Mouse (Mus musculus) stomach, embryonic 15.5 days (tissue): ENCODE measurements around the gene 4921504E06Rik. TPM values are rescaled to one million over a fixed set of nuclear protein-coding genes. Genes with fewer than 3 reads are reported as not detected.

Experiments used
- ATAC-seq: fragments of 200-750 bp; cut with Nextera tagmentation; 2 replicates; pipeline ENCODE4 v1.8.0; 2017; ENCODE audit warnings: low read depth, moderate number of reproducible peaks, moderate TSS enrichment; ENCODE audit not compliant: insufficient read depth, low FRiP score
- H3K27ac ChIP-seq: fragments of 300-500 bp; sonication (generic); 2 replicates; pipeline ENCODE4 v1.5.1; 2015; ENCODE audit warnings: mild to moderate bottlenecking, inconsistent platforms
- H3K27me3 ChIP-seq: fragments of 300-500 bp; sonication (generic); replicated peaks from 2 replicates; pipeline ENCODE4 v1.6.1; 2015; ENCODE audit warnings: inconsistent platforms
- H3K36me3 ChIP-seq: fragments of 300-500 bp; sonication (generic); 2 replicates; pipeline ENCODE4 v1.6.1; 2015; ENCODE audit warnings: inconsistent platforms
- H3K4me1 ChIP-seq: fragments of 300-500 bp; sonication (generic); 2 replicates; pipeline ENCODE4 v1.6.1; 2015; ENCODE audit warnings: inconsistent platforms
- H3K4me2 ChIP-seq: fragments of 300-500 bp; sonication (generic); 2 replicates; pipeline ENCODE4 v1.6.1; 2015; ENCODE audit warnings: mild to moderate bottlenecking, inconsistent platforms
- H3K4me3 ChIP-seq: fragments of 300-500 bp; sonication (generic); replicated peaks from 2 replicates; pipeline ENCODE4 v1.5.1; 2015; ENCODE audit warnings: inconsistent platforms
- H3K9ac ChIP-seq: fragments of 300-500 bp; sonication (generic); 2 replicates; pipeline ENCODE4 v1.6.1; 2015; ENCODE audit warnings: inconsistent platforms
- H3K9me3 ChIP-seq: fragments of 300-500 bp; sonication (generic); 2 replicates; pipeline ENCODE4 v1.6.1; 2016; ENCODE audit warnings: inconsistent platforms
- WGBS: fragments of 180-500 bp; shearing (Covaris S2); methylation state at CpG from one replicate; pipeline ENCODE4 v1.1.7; 2015; 5-methylcytosine and 5-hydroxymethylcytosine counted together
- polyA plus RNA-seq: library from polyadenylated mRNA; unstranded; fragments of >200 nt; fragmentation: Nextera tagmentation; extraction: Ambion mirVana; gene quantifications from 2 replicates; pipeline ENCODE4 v1.2.1, GENCODE M21; 2015

4921504E06Rik gene
- polyA plus RNA-seq = not detected in 2 replicates

DNA sequence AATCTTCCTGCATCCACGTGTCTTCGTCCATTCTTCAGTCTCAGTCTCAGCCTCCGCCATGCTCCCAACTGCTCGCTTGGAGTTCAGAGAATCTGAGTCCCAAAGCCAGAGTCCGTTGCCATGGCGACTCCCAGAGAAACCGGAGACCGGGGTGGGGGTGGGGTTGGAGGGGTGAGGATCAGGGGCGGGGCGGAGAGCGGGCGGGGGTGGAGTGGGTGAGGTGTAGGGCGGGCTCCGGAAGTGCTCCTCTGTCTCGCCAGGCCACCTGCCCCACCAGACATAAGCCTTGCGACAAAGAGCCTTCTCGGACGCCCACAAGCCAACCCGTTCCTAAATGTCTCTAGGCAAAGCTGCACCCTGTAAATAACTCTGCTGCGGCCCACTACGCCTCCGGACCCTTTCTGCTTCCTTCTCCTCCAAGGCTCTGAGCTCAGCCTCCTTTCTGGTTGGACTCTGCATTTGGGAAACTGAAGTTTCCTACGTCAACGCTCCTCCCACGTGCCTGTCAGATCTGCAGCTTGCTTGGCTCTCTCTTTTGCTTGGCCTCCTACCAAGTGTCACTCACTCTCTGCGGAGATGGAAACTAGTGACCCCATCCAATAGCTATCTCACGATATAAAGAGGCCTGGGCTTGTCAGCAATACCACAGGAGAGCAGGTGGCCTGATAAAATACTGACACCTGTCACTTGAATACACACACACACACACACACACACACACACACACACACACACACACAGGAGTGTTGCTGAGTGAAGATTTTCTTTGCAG is at the start of gene 4921504E06Rik:
TSS of gene 4921504E06Rik (minus strand) at position 94 of the 772 bp plus-strand sequence.
- H3K9ac ChIP-seq = no peak within 1 kb of the TSS
- no peaks in the 10 kb centered on the region for H3K27me3 ChIP-seq
- no peaks in the 10 kb centered on the region for H3K9me3 ChIP-seq
- WGBS = under 1% methylated on average over 27 of the region's 27 CpGs
- H3K27ac ChIP-seq = no peak within 1 kb of the TSS
- no peaks in the 10 kb centered on the region for H3K36me3 ChIP-seq
- ATAC-seq = peak; percentile 87
- H3K4me1 ChIP-seq = peaks cover 9% of the 10 kb centered on the region; the same call in 1 of the 2 replicates
- H3K4me3 ChIP-seq = peak within 1 kb of the TSS; percentile 45
- peak within 1 kb of the TSS; percentile 68 for H3K4me2 ChIP-seq

DNA sequence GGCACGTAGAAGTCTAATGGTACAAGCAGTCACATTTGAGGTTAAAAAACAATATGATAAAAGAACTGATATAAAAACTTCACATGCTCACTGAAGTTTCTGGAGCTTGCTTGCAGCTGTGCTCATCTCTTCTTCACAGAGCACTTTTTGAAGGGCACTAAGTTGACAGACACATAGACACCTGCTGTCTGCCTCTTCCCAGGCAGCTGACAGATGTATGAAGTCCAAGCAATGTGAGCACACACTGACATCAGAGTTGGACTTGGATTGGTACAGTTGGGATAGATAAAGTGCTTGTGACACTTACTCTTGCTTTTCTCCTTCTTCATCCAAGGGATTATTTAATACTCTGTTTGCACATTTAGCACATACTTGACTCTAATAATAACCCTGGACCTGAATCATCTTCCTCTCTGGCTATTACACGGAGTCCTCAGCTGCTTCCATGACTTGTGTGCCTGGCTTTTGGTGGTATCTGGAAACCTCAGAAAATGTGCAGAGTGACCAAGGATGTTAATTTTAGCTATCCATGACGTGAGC is 47.7 kb upstream of the 4921504E06Rik start:
- Histone ChIP-seq H3K4me2 (no peak overlapping the region), H3K27ac (no peak overlapping the region), H3K27me3 (no peaks in the 10 kb centered on the region), H3K4me1 (no peaks in the 10 kb centered on the region), H3K36me3 (no peaks in the 10 kb centered on the region), H3K9ac (no peak overlapping the region), H3K4me3 (no peak overlapping the region), H3K9me3 (no peaks in the 10 kb centered on the region)
- 67% methylated on average over 3 of the region's 3 CpGs for WGBS
- no peak for ATAC-seq

DNA sequence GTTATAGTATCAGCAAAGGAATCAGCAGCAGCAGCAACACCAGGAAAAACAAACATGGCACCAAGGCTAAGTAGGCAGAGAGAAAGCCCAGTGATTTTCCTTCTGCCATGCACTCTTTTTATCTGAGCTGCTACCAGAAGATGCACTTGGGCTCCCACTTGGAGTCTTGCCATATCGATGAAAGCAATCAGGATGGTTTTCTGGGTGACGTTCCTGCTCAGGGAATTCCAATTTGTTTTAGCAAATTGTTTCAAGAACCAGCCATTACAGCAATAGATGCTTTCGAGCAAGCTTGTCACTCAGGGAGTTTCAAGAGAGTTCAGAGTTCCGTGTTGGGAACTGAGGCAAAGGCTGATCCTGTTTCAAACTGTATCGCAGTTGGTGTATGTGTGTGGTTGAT is 47.1 kb upstream of the 4921504E06Rik start:
- no peaks in the 10 kb centered on the region for H3K36me3 ChIP-seq

DNA sequence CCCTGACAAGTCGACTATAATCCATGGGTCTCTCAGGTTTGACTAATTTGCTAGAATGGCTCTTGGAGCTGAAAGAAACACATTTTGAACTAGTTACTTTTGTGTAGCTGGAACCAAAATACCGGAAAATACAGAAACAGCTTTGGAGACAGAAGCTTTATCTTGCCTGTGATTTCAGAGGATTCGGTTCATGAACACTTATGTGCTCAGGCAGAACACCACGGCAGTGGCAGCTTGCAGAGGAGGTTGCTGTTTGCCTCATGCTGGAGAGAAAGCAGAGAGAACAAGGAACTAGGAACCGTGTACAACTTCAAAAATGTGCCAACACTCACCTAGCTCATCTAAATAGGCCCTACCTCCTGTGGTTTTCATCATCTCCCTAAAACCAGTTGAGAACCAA is 46.1 kb upstream of the 4921504E06Rik start:
- no peak overlapping the region for H3K4me2 ChIP-seq
- H3K27me3 ChIP-seq = no peaks in the 10 kb centered on the region
- ATAC-seq = no peak
- no peaks in the 10 kb centered on the region for H3K4me1 ChIP-seq
- no peak overlapping the region for H3K9ac ChIP-seq
- no peaks in the 10 kb centered on the region for H3K9me3 ChIP-seq
- no peaks in the 10 kb centered on the region for H3K36me3 ChIP-seq
- H3K4me3 ChIP-seq = no peak overlapping the region
- no peak overlapping the region for H3K27ac ChIP-seq
- WGBS = 79% methylated on average over 5 of the region's 5 CpGs

More for the DNA sequence above, 47.1 kb upstream of the 4921504E06Rik start:
- Histone ChIP-seq H3K4me1 (no peaks in the 10 kb centered on the region), H3K27me3 (no peaks in the 10 kb centered on the region), H3K9me3 (no peaks in the 10 kb centered on the region), H3K4me2 (no peak overlapping the region), H3K4me3 (no peak overlapping the region), H3K9ac (no peak overlapping the region), H3K27ac (no peak overlapping the region)
- no peak for ATAC-seq
- WGBS = 82% methylated on average over 5 of the region's 5 CpGs

DNA sequence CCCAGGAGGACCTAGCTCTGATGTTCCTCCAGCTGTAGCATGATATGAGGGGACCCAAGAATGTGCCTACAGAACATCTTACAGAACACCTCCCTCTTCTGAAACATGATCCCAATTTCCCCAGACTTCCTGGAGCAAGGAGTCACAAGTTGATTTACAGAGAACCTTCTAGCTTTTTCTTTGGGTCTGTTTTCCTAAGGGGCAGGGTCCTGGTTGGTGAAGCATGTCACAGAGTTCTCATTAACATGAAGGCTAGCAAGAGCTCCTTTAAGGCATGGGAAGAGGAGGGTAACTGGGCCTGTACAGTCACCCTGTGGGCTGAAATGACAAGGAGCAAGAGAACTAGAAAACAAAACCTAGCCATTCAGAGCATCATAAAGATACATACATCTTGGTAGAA is 43.3 kb upstream of the 4921504E06Rik start:
- Histone ChIP-seq H3K9me3 (no peaks in the 10 kb centered on the region), H3K4me1 (no peaks in the 10 kb centered on the region), H3K4me2 (no peak overlapping the region), H3K27me3 (no peaks in the 10 kb centered on the region), H3K4me3 (no peak overlapping the region), H3K9ac (no peak overlapping the region), H3K36me3 (no peaks in the 10 kb centered on the region), H3K27ac (no peak overlapping the region)
- ATAC-seq = no peak

DNA sequence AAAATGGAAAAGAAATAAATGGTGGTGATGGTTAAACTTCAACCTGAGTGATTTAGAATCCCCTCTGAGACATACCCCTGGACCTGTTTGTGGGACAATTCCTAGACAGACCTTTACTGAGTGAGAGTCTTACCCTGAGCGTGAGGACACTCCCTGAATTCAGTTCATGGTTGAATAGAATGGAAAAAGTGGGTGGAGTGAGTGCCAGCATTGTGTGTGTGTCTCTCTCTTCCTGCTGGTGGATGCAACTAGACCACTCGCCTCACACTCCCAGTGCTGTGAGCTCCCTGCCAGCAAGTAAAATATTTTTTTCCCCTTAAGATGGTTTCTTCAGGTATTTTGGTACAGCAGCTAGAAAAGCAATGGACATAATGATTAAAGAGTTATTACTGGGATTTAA is 42.7 kb upstream of the 4921504E06Rik start:
- Histone ChIP-seq H3K4me3 (no peak overlapping the region), H3K4me1 (no peaks in the 10 kb centered on the region), H3K36me3 (no peaks in the 10 kb centered on the region), H3K9me3 (no peaks in the 10 kb centered on the region), H3K4me2 (no peak overlapping the region), H3K27me3 (no peaks in the 10 kb centered on the region), H3K9ac (no peak overlapping the region), H3K27ac (no peak overlapping the region)
- 69% methylated on average over 2 of the region's 2 CpGs for whole genome bisulfite sequencing
- no peak for ATAC-seq

DNA sequence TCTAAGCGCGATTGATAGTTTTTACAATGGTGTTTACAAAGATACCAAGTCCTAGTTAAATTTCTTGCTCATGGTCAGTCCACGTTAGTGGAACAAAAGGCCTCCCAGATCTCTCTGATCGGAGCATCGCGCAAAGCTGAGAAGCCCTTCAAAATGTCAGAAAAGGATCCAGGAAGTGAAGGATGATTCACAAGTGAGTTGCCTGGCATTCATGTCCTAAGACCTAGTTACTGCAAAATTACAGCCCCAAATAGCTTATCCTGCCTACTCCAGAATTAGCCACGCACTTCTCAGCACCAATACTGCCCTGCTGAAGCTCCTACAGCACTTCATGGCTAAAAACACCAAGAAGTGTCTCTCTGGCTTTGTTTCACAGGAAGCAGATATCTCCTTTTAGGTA is 41.1 kb upstream of the 4921504E06Rik start:
- Histone ChIP-seq H3K27me3 (no peaks in the 10 kb centered on the region), H3K4me1 (no peaks in the 10 kb centered on the region), H3K9ac (no peak overlapping the region), H3K27ac (no peak overlapping the region), H3K4me2 (no peak overlapping the region), H3K9me3 (no peaks in the 10 kb centered on the region), H3K4me3 (no peak overlapping the region), H3K36me3 (no peaks in the 10 kb centered on the region)
- ATAC-seq = no peak
- 79% methylated on average over 7 of the region's 7 CpGs for WGBS

DNA sequence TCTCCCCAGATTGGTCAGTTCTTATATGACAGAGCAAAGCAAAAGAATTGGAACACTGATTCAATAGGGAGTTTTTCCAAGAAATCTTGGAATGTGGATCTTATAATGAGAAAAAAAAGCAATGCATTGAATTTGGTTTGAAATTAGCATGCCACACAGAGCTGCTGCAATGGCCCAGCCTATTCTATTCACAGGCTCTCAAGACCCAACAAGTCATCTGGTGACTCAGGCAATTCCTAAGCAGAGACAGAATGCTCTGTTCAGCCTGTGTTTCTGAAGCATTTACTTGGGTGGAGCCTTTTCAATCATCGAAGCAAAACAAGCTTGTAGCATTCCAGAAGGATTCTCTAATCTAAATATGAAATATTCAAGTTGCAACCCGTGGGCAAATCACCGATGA is 26.1 kb upstream of the 4921504E06Rik start:
- 71% methylated on average over 3 of the region's 3 CpGs for WGBS
- Histone ChIP-seq H3K9me3 (no peaks in the 10 kb centered on the region), H3K27me3 (no peaks in the 10 kb centered on the region), H3K4me3 (no peak overlapping the region), H3K36me3 (no peaks in the 10 kb centered on the region), H3K9ac (no peak overlapping the region), H3K4me2 (no peak overlapping the region), H3K27ac (0 out of 2 replicates have a peak overlapping the region, but pooled peaks have one; percentile 2), H3K4me1 (no peaks in the 10 kb centered on the region)
- ATAC-seq = no peak

DNA sequence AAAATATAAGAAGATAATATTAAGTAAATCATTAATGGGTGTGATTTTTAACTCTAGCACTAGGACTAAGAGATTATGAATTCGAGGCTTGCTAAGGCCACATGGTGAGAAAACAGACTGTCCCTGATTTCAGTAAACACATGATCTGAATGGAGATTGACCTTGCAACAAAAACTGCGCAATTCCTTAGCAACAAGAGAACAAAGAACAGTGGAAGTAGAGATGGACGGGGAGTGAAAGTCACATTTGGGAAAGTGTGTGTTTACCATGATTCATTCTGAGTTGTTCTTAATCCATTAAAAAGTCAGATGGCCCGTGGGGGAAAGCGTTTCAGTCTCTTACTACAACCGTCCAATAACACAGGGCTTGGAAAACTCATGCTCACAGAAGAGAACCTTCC is 25.5 kb upstream of the 4921504E06Rik start:
- no peaks in the 10 kb centered on the region for H3K4me1 ChIP-seq
- H3K27ac ChIP-seq = peak overlapping the region; percentile 2; the same call in 1 of the 2 replicates
- H3K9me3 ChIP-seq = no peaks in the 10 kb centered on the region
- 61% methylated on average over 6 of the region's 6 CpGs for WGBS
- no peaks in the 10 kb centered on the region for H3K27me3 ChIP-seq
- no peak overlapping the region for H3K9ac ChIP-seq
- no peak overlapping the region for H3K4me2 ChIP-seq
- H3K36me3 ChIP-seq = no peaks in the 10 kb centered on the region
- no peak for ATAC-seq
- no peak overlapping the region for H3K4me3 ChIP-seq

DNA sequence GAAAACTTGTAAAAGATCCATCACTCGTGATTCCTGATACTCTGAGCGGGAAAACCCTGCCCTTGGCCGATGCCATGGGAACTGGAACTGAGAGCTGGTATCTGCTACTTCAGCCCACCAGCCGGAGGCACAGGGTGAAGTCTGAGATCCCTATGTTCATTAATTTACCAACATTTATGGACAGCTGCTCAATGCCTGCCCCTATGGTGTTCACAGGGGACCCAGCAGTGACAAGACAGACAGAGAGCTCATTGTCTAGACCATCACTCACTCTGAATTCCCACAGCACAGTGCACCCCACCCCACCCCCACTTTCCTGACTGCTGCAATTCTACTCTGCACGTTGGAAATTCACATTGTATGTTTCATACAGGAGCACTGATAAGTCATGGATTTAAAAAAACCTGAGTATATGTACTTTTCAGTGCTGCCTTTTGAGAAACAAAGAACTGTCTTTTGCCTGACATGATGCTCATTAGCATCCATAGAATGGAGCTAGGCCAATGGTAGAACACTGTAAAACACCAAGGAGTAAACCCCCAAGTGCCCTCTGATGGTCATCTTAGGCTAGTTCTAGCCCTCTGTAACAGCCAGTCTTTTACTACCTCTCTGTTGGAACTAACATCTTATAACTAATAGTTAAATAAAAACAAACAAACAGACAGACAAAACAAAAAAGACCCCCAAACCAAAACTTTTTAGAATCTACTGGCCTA is 8.6 kb upstream of the 4921504E06Rik start:
- no peak overlapping the region for H3K9ac ChIP-seq
- H3K4me1 ChIP-seq = no peaks in the 10 kb centered on the region
- no peaks in the 10 kb centered on the region for H3K27me3 ChIP-seq
- no peaks in the 10 kb centered on the region for H3K9me3 ChIP-seq
- no peaks in the 10 kb centered on the region for H3K36me3 ChIP-seq
- no peak overlapping the region for H3K27ac ChIP-seq
- no peak overlapping the region for H3K4me2 ChIP-seq
- H3K4me3 ChIP-seq = no peak overlapping the region
- 74% methylated on average over 5 of the region's 5 CpGs for WGBS
- no peak for ATAC-seq

DNA sequence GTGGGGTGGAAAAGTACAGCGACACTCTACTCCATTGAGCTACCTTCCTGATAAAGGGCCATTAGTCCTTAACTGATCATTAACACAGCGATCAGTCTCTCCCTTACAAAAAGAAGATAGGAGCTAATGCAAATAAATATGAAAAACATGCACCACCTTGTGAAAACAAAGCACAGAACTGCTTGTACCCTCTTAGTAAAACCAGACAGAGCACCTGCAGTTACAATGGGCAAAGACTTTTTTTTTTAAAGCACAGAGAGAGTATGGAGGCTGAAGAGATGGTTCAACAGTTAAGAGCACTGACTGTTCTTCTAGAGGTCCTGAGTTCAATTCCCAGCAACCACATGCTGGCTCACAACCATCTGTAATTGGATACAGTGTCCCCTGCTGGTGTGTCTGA is 6.9 kb upstream of the 4921504E06Rik start:
- H3K27me3 ChIP-seq = no peaks in the 10 kb centered on the region
- H3K4me1 ChIP-seq = no peaks in the 10 kb centered on the region

DNA sequence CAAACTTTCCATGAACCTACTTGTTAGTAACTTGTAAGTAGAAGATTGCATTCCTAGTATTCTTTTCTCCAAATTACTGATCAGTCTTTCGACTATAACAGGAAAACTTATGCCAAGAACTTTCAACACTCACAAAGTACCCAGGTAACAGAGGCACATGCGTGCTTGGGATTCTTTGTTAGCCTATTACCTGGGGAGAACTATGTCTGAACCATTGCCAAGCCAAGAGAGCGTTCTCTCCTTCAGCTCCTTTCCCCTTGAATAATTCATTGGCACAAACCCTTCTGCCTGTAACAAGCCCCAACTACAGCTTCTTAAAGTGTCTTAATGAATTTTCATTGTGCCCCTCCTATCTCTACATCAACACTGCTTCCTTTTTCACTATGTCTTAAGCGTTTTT is 6.4 kb upstream of the 4921504E06Rik start:
- no peak overlapping the region for H3K27ac ChIP-seq
- no peak for ATAC-seq
- H3K9me3 ChIP-seq = no peaks in the 10 kb centered on the region
- no peak overlapping the region for H3K9ac ChIP-seq
- 68% methylated on average over 4 of the region's 4 CpGs for WGBS
- H3K27me3 ChIP-seq = no peaks in the 10 kb centered on the region
- H3K4me1 ChIP-seq = no peaks in the 10 kb centered on the region
- H3K4me2 ChIP-seq = no peak overlapping the region
- no peaks in the 10 kb centered on the region for H3K36me3 ChIP-seq
- no peak overlapping the region for H3K4me3 ChIP-seq

More for the DNA sequence above, 6.9 kb upstream of the 4921504E06Rik start:
- Histone ChIP-seq H3K27ac (no peak overlapping the region), H3K9ac (no peak overlapping the region), H3K4me2 (no peak overlapping the region), H3K36me3 (no peaks in the 10 kb centered on the region), H3K4me3 (no peak overlapping the region), H3K9me3 (no peaks in the 10 kb centered on the region)
- no peak for ATAC-seq
- 53% methylated on average over 2 of the region's 2 CpGs for WGBS
